Mouse (Mus musculus): Measurements from ENCODE around the gene Isca1.
"Not testable (repeated sequence)": the region's sequence is repeated elsewhere in the genome, so short reads cannot be mapped to it uniquely, and the experiment has no call there.

Isca1 gene

GRCm38 (mm10) chr13:59746164-59746563 lies 23.4 kb downstream of the Isca1 start:
- DNase-seq: no peak

- DNase-seq: no peak
Observed at GRCm38 (mm10) chr13:59745462-59745861, 24.1 kb downstream of the Isca1 start.

- DNase-seq: peak in 1 of 2 experiments; percentile 36
Observed at GRCm38 (mm10) chr13:59741697-59742096, 27.9 kb downstream of the Isca1 start.

- peak; percentile 25 to 54 for DNase-seq
Observed at GRCm38 (mm10) chr13:59741096-59741495, 28.5 kb downstream of the Isca1 start.

GRCm38 (mm10) chr13:59739397-59739796 lies 30.2 kb downstream of the Isca1 start:
- no peak for DNase-seq

- no peak for DNase-seq
Observed at GRCm38 (mm10) chr13:59738455-59738854, 31.2 kb downstream of the Isca1 start.

GRCm38 (mm10) chr13:59735190-59735589 lies 34.4 kb downstream of the Isca1 start:
- DNase-seq: no peak

GRCm38 (mm10) chr13:59734347-59734746 lies 35.3 kb downstream of the Isca1 start:
- peak in 1 of 2 experiments; percentile 8 for DNase-seq

- no peak for DNase-seq
Observed at GRCm38 (mm10) chr13:59733936-59734335, 35.7 kb downstream of the Isca1 start.

GRCm38 (mm10) chr13:59731652-59732051 lies 38.0 kb downstream of the Isca1 start, which contains the start of gene Spata31d1d:
Gene Spata31d1d, minus strand, starts transcription at chr13:59731752.
- DNase-seq: no peak

GRCm38 (mm10) chr13:59728378-59729093 lies 41.1 kb downstream of the Isca1 start:
- peak; percentile 77 to 86 for DNase-seq

- DNase-seq: no peak
Observed at GRCm38 (mm10) chr13:59726139-59726867, 43.3 kb downstream of the Isca1 start.

- DNase-seq: not testable (repeated sequence)
Observed at GRCm38 (mm10) chr13:59722089-59722488, 47.5 kb downstream of the Isca1 start.

GRCm38 (mm10) chr13:59719475-59719874 lies 50.1 kb downstream of the Isca1 start:
- DNase-seq: no peak

GRCm38 (mm10) chr13:59718857-59719440 lies 50.7 kb downstream of the Isca1 start:
- peak; percentile 24 to 67 for DNase-seq

- no peak for DNase-seq
Observed at GRCm38 (mm10) chr13:59713710-59714109, 55.9 kb downstream of the Isca1 start.

GRCm38 (mm10) chr13:59711984-59712383 lies 57.6 kb downstream of the Isca1 start, which contains the start of gene Spata31d1b:
Gene Spata31d1b, plus strand, starts transcription at chr13:59712284.
- DNase-seq: not testable (repeated sequence)

- DNase-seq: no peak
Observed at GRCm38 (mm10) chr13:59710230-59710629, 59.4 kb downstream of the Isca1 start, which contains the start of gene Spata31d1a. Gene Spata31d1a, minus strand, starts transcription at chr13:59710330.
